In genomic region chr11:120086702-120087152, GRCm38 (mm10) we compare ENCODE assay signal across 8 mouse cellular contexts. TPM values are rescaled to one million over a fixed set of nuclear protein-coding genes. Genes with fewer than 3 reads are reported as not detected.
DNase-seq lines count a peak whose midpoint lies in the region; ATAC-seq and TF ChIP-seq lines count a peak whose summit lies in the region.

Cep131 (minus strand) TSS chr11:120086827.

- DNase-seq in A20 (ENCODE audit: low read depth, low spot score) = peak; percentile 98
- DNase-seq in heart, adult 9 months (ENCODE audit: low spot score in 2 of 2) = peak; percentile 98 to 99
- peak; percentile 92 to 94 for DNase-seq in monocyte, adult 2 months (ENCODE audit: low read depth in 1 of 2, low spot score in 2 of 2)
- peak; percentile 98 for DNase-seq in spleen, postnatal 36 days (ENCODE audit: low spot score in 2 of 2)

- peak; percentile 98 for ATAC-seq in kidney, embryonic 14.5 days (ENCODE audit: low FRiP score, low TSS enrichment)
- ATAC-seq in limb, embryonic 15.5 days (ENCODE audit: insufficient number of reproducible peaks, low FRiP score, low TSS enrichment, low read depth) = peak; percentile 97

- no peak for TF ChIP-seq CTCF in bone marrow macrophage, adult 2 months (IDR thresholded peaks at IDR 0.05; ENCODE audit: low read depth, low read length)
- TF ChIP-seq CTCF in embryonic fibroblast, embryonic 13.5 days (IDR thresholded peaks at IDR 0.05; ENCODE audit: borderline replicate concordance, insufficient read depth, low read length) = no peak

- H3K9ac ChIP-seq in kidney, embryonic 14.5 days (ENCODE audit: low read depth, low read length) = peak within 1 kb of the TSS; percentile 90
- peak within 1 kb of the TSS; percentile 97 for H3K9ac ChIP-seq in limb, embryonic 15.5 days

- no peaks in the 10 kb centered on the region for H3K9me3 ChIP-seq in kidney, embryonic 14.5 days (ENCODE audit: control insufficient read depth, low read length)
- no peaks in the 10 kb centered on the region for H3K9me3 ChIP-seq in limb, embryonic 15.5 days

- peak within 1 kb of the TSS; percentile 91 for H3K4me2 ChIP-seq in kidney, embryonic 14.5 days (replicated peaks; ENCODE audit: low read depth, low read length)
- H3K4me2 ChIP-seq in limb, embryonic 15.5 days = peak within 1 kb of the TSS; percentile 91

- under 1% methylated on average over 42 of the region's 42 CpGs for WGBS in kidney, embryonic 14.5 days
- under 1% methylated on average over 41 of the region's 42 CpGs for WGBS in limb, embryonic 15.5 days

- no peak within 1 kb of the TSS for H3K27ac ChIP-seq in bone marrow macrophage, adult 2 months (ENCODE audit: insufficient read depth, low read depth, low read length)
- peak within 1 kb of the TSS; percentile 61; the same call in 1 of the 2 replicates for H3K27ac ChIP-seq in embryonic fibroblast, embryonic 13.5 days (ENCODE audit: insufficient read depth, low read length)
- H3K27ac ChIP-seq in kidney, embryonic 14.5 days (ENCODE audit: low read depth, low read length) = peak within 1 kb of the TSS; percentile 25; the same call in 1 of the 2 replicates
- peak within 1 kb of the TSS; percentile 82 for H3K27ac ChIP-seq in limb, embryonic 15.5 days

- H3K27me3 ChIP-seq in kidney, embryonic 14.5 days (ENCODE audit: control insufficient read depth, insufficient read depth, low read length) = no peaks in the 10 kb centered on the region
- no peaks in the 10 kb centered on the region for H3K27me3 ChIP-seq in limb, embryonic 15.5 days

- peak within 1 kb of the TSS; percentile 90 for H3K4me3 ChIP-seq in bone marrow macrophage, adult 2 months (ENCODE audit: insufficient read depth, low read length)
- peak within 1 kb of the TSS; percentile 68 for H3K4me3 ChIP-seq in embryonic fibroblast, embryonic 13.5 days (ENCODE audit: insufficient read depth, low read length)
- H3K4me3 ChIP-seq in kidney, embryonic 14.5 days (ENCODE audit: low read length) = peak within 1 kb of the TSS; percentile 75
- H3K4me3 ChIP-seq in limb, embryonic 15.5 days = peak within 1 kb of the TSS; percentile 92

- no peak for TF ChIP-seq POLR2A in bone marrow macrophage, adult 2 months (IDR thresholded peaks at IDR 0.05; ENCODE audit: borderline replicate concordance, low read depth, low read length)
- peak; percentile 68 for TF ChIP-seq POLR2A in embryonic fibroblast, embryonic 13.5 days (IDR thresholded peaks at IDR 0.05; ENCODE audit: low read depth, low read length)

- H3K36me3 ChIP-seq in kidney, embryonic 14.5 days (ENCODE audit: control insufficient read depth, insufficient read depth, low read length) = peaks cover 23% of the 10 kb centered on the region
- H3K36me3 ChIP-seq in limb, embryonic 15.5 days = peaks cover 36% of the 10 kb centered on the region

- H3K4me1 ChIP-seq in bone marrow macrophage, adult 2 months (ENCODE audit: control insufficient read depth, insufficient read depth, low read length) = peaks cover 14% of the 10 kb centered on the region
- no peaks in the 10 kb centered on the region for H3K4me1 ChIP-seq in embryonic fibroblast, embryonic 13.5 days (ENCODE audit: control insufficient read depth, insufficient read depth, low read length)
- peaks cover 9% of the 10 kb centered on the region for H3K4me1 ChIP-seq in kidney, embryonic 14.5 days (ENCODE audit: control insufficient read depth, insufficient read depth, low read length)
- peaks cover 20% of the 10 kb centered on the region for H3K4me1 ChIP-seq in limb, embryonic 15.5 days

RNA-seq across cellular contexts. Expression of gene Cep131, which starts in this region (rescaled TPM):
- polyA plus RNA-seq in bone marrow macrophage, adult 2 months (2012; ENCODE audit: insufficient read depth, insufficient read length, missing spikeins) = 13.5 and 13.8 TPM in 2 replicates
- 7.4 and 10.1 TPM in 2 replicates for polyA plus RNA-seq in embryonic fibroblast, embryonic 13.5 days (2011; ENCODE audit: insufficient read length, low read depth, missing spikeins)
- polyA plus RNA-seq in kidney, embryonic 14.5 days (2014; fragmentation: Nextera tagmentation; extraction: Ambion mirVana) = 19.9 and 28.1 TPM in 2 replicates
- 20.9 and 21.3 TPM in 2 replicates for polyA plus RNA-seq in limb, embryonic 15.5 days (2015; fragmentation: Nextera tagmentation; extraction: Ambion mirVana)
